Mouse (Mus musculus) skeletal muscle tissue, postnatal 0 days (tissue): ENCODE data around the gene Itgae. TPM values are rescaled to one million over a fixed set of nuclear protein-coding genes. Genes with fewer than 3 reads are reported as not detected.

ENCODE experiments used
- polyA plus RNA-seq: library from polyadenylated mRNA; unstranded; fragments of >200 nt; fragmentation: Nextera tagmentation; extraction: Ambion mirVana; gene quantifications from 2 replicates; pipeline ENCODE4 v1.2.1, GENCODE M21; 2015

Itgae gene
- polyA plus RNA-seq = 0.15 and 0.18 TPM in 2 replicates

GRCm38 (mm10) chr11:73090283-73090682 is at the start of gene Itgae:
TSS of gene Itgae (plus strand) at chr11:73090583.

DNA sequence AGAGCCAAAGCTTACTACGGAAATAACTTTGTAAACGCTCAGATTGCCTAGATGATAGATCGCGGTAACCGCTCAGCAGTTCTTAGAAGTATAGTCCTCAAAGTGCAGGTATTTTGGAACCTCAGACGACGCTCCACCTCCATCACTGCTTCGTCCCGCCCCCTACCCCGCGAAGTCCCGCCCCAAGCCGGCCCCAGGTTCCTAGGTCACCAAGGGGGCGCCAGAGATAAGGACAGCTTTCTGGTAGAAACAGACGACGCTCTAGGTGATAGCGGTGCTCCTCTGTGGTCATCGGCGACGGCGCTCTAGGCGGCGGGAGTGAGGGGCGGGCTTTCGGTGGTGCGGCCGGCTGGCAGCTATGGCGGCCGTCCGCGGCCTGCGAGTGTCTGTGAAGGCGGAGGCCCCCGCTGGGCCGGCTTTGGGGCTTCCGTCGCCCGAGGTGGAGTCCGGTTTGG is 42.8 kb upstream of the Itgae start, which contains the start of gene Ncbp3:
Gene Ncbp3 (plus strand): TSS at position 242 of the 455 bp plus-strand sequence.

DNA sequence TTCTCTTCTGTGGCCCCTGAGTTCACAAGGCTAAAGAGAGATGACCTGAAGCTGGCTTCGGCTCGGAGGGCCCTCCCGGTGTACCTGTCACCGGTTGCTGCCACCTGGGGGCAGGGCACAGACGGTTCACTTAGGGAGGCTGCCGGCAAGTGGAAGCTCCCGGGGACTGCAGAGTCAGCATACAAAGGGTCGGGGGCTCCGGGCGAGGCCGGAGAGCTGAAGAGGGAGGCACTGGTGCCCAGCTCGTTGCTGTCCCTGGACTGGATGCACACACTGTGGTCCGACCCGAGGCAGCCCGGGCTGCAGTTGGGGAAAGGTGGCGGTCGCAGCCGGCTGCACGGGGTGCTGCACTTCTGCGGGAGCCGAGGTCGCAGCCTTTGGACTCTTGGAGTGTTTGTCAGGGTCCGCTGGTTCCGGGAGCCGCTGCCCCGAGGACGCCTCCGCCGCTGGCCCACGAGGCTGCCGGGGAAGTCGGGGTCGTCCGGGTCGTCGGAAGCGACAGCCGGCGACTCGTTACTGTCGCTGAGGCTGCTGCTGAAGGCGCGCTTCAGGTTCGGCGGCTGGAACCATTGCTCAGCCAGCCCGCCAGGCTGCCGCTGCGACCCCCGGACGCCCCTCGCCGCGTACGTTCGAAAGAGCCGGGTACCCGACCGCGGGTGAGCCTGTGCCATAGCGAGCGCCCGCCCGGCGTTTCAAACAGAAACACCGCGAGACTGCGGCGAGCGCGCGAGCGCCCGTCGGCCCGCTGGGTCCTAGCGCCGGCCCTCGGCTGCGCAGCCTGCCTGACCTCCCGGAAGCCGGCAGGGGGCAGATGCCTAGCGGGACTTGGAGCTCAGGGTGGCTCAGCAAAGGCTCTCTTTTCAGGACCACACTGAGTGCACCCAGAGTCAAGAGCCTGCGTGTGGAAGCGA is 47.5 kb downstream of the Itgae start, which contains the start of gene Haspin:
Gene Haspin (minus strand): TSS at position 704 of the 911 bp plus-strand sequence.

GRCm38 (mm10) chr11:73159957-73160810 is 69.8 kb downstream of the Itgae start, which contains the start of gene P2rx5:
TSS of gene P2rx5 (plus strand) at chr11:73160421.

GRCm38 (mm10) chr11:73176608-73177508 is 86.5 kb downstream of the Itgae start, which contains the start of the genes Emc6 and Tax1bp3:
TSS of gene Emc6 (minus strand) at chr11:73177037.
TSS of gene Tax1bp3 (plus strand) at chr11:73177083.

Other genes with a start within 250 kb of the Itgae start
- gene Atp2a3, start 129.4 kb upstream of the Itgae start, polyA plus RNA-seq = 5.6 and 6.0 TPM in 2 replicates
- 3.2 and 4.6 TPM in 2 replicates for gene P2rx1, start 91.5 kb upstream of the Itgae start, polyA plus RNA-seq
- 3.0 and 3.9 TPM in 2 replicates for gene Camkk1, start 71.6 kb upstream of the Itgae start, polyA plus RNA-seq
- gene Ncbp3, start 42.8 kb upstream of the Itgae start, polyA plus RNA-seq = 5.2 and 5.8 TPM in 2 replicates
- 2.4 and 2.9 TPM in 2 replicates for gene Haspin, start 47.7 kb downstream of the Itgae start, polyA plus RNA-seq
- 7.3 and 8.1 TPM in 2 replicates for gene P2rx5, start 69.8 kb downstream of the Itgae start, polyA plus RNA-seq
- gene Emc6, start 86.5 kb downstream of the Itgae start, polyA plus RNA-seq = 175 and 184 TPM in 2 replicates
- gene Tax1bp3, start 86.5 kb downstream of the Itgae start, polyA plus RNA-seq = 104 and 115 TPM in 2 replicates
- gene Ctns, start 108.5 kb downstream of the Itgae start, polyA plus RNA-seq = 10.9 and 11.1 TPM in 2 replicates
- 1.8 and 2.6 TPM in 2 replicates for gene Shpk, start 108.9 kb downstream of the Itgae start, polyA plus RNA-seq
- gene Trpv1, start 143.7 kb downstream of the Itgae start, polyA plus RNA-seq = 0.12 and 0.26 TPM in 2 replicates
- 0.03 and 0.07 TPM in 2 replicates for gene Trpv3, start 176.8 kb downstream of the Itgae start, polyA plus RNA-seq
- gene Aspa, start 239.0 kb downstream of the Itgae start, polyA plus RNA-seq = 4.4 and 6.5 TPM in 2 replicates
- not detected in 2 replicates for gene Gm49340, start 239.2 kb downstream of the Itgae start, polyA plus RNA-seq
- gene Spata22, start 239.2 kb downstream of the Itgae start, polyA plus RNA-seq = 0.10 TPM in 1 of 2 replicates, not detected in the other